Mouse (Mus musculus) stomach, postnatal 0 days (tissue): Measurements from ENCODE around the gene Kcnma1. TPM values are rescaled to one million over a fixed set of nuclear protein-coding genes. Genes with fewer than 3 reads are reported as not detected.
A peak's percentile ranks its signal among the peaks of the same experiment; 100 is the strongest.

ENCODE experiments used
- ATAC-seq: fragments of 200-750 bp; cut with Nextera tagmentation; 2 replicates; pipeline ENCODE4 v1.8.0; 2017; ENCODE audit not compliant: low FRiP score, low TSS enrichment
- DNase-seq: peaks from one replicate; pipeline ENCODE4 v3.0.0-alpha.2; 2016; ENCODE audit warnings: low spot score
- H3K27ac ChIP-seq: fragments of 300-500 bp; sonication (generic); replicated peaks from 2 replicates; pipeline ENCODE4 v1.5.1; 2014; ENCODE audit warnings: mild to moderate bottlenecking, control low read depth
- H3K27me3 ChIP-seq: fragments of 300-500 bp; sonication (generic); 2 replicates; pipeline ENCODE4 v1.6.1; 2014; ENCODE audit warnings: low read length; ENCODE audit not compliant: control insufficient read depth, insufficient read depth
- H3K36me3 ChIP-seq: fragments of 300-500 bp; sonication (generic); 2 replicates; pipeline ENCODE4 v1.6.1; 2014; ENCODE audit warnings: low read length, mixed read lengths; ENCODE audit not compliant: control insufficient read depth, insufficient read depth
- H3K4me1 ChIP-seq: fragments of 300-500 bp; sonication (generic); replicated peaks from 2 replicates; pipeline ENCODE4 v1.6.1; 2014; ENCODE audit warnings: antibody characterized with exemption; ENCODE audit not compliant: control insufficient read depth, insufficient read depth
- H3K4me2 ChIP-seq: fragments of 300-500 bp; sonication (generic); replicated peaks from 2 replicates; pipeline ENCODE4 v1.6.1; 2014; ENCODE audit warnings: low read depth, mild to moderate bottlenecking, control low read depth, moderate library complexity
- H3K4me3 ChIP-seq: fragments of 300-500 bp; sonication (generic); 2 replicates; pipeline ENCODE4 v1.5.1; 2014; ENCODE audit warnings: low read depth, low read length, control low read depth
- H3K9ac ChIP-seq: fragments of 300-500 bp; sonication (generic); 2 replicates; pipeline ENCODE4 v1.6.1; 2014; ENCODE audit warnings: mild to moderate bottlenecking, low read length, control low read depth, mixed read lengths
- H3K9me3 ChIP-seq: fragments of 300-500 bp; sonication (generic); 2 replicates; pipeline ENCODE4 v1.6.1; 2016; ENCODE audit warnings: low read length; ENCODE audit not compliant: control insufficient read depth
- CTCF ChIP-seq: IDR thresholded peaks from 2 replicates; pipeline ENCODE4 v1.5.1; 2016; ENCODE audit warnings: antibody characterized with exemption, low read depth, mild to moderate bottlenecking, moderate library complexity
- EP300 ChIP-seq: optimal IDR thresholded peaks from 2 replicates; pipeline ENCODE3; 2016; ENCODE audit warnings: antibody characterized with exemption
- WGBS: fragments of 180-500 bp; shearing (Covaris S2); extraction: QIAGEN DNeasy Blood & Tissue Kit; methylation state at CpG from one replicate; pipeline ENCODE4 v1.1.7; 2014; 5-methylcytosine and 5-hydroxymethylcytosine counted together
- polyA plus RNA-seq: library from polyadenylated mRNA; unstranded; fragments of >200 nt; fragmentation: Nextera tagmentation; extraction: Ambion mirVana; gene quantifications from 2 replicates; pipeline ENCODE4 v1.2.1, GENCODE M21; 2015

Gene Kcnma1
- polyA plus RNA-seq, 1 experiment from 2014 or later = 13.3 TPM

DNA sequence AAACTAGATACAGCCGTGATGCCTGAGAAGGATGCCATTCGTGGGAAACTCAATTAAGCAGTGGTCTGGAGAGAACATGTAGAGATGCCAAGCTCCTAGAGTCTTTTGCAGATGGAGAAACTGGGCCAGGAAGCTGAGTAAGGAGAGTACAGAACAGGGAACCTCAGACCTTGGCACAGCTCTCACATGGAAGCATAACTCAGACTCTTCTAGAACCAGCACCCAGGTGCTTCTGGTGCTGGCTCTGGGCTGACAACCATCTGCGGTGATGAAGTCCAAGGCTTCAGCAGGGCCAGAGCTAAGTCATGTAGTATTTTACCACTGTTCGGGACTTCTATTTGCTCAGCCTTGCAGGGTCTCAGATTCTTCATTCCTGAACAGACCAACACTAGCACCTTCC lies 129.2 kb downstream of the Kcnma1 start:
- TF ChIP-seq EP300 = no peak
- TF ChIP-seq CTCF = no peak
- H3K9me3 ChIP-seq = no peaks in the 10 kb centered on the region
- ATAC-seq = no peak; the same call in 1 of the 2 replicates
- H3K27ac ChIP-seq = no peak overlapping the region
- H3K4me3 ChIP-seq = no peak overlapping the region
- no peaks in the 10 kb centered on the region for H3K27me3 ChIP-seq
- no peak for DNase-seq
- H3K36me3 ChIP-seq = no peaks in the 10 kb centered on the region
- no peak overlapping the region for H3K9ac ChIP-seq
- WGBS = 76% methylated on average over 4 of the region's 4 CpGs
- H3K4me2 ChIP-seq = no peak overlapping the region
- H3K4me1 ChIP-seq = no peaks in the 10 kb centered on the region

DNA sequence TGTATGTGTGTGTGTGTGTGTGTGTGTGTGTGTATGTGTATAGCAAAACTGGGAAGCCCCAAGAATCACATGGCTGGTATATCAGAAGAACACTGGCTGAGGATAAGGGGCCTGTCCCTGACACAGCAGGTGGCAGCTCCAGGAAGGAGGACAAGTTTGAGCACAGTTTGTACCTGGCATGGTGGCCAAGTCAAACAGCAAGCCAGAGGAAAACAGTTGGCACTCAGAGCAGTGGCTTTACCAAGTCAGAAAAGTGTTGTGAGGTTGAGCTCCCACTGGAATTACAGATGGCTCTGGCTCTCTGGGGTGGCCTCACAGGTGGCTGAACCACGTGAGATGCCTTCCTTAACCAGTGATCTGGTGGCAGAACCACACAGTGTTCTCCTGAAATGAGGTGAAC lies 132.3 kb downstream of the Kcnma1 start:
- TF ChIP-seq EP300 (no peak), CTCF (no peak)

DNA sequence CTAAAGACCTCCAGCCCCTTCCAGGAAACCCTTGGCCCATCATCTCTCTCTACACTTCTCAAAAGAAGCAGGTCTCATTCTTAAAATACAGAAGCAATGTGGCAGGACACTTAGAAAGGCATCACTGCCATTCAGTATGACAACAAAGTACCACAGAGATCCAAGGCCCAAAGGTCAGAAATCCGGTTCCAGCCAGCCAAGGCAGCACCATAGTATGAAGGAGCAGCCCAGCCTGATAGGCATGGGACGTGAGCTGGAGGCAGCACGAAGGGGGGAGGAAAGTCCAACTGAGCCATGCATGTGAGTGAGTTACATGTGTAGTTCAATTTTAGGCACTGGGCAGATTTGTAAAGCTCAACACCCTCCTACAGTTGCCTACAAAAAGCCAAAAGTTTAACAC lies 135.0 kb downstream of the Kcnma1 start:
- ATAC-seq = no peak

More for the DNA sequence above, 132.3 kb downstream of the Kcnma1 start:
- ATAC-seq = no peak
- no peak overlapping the region for H3K4me2 ChIP-seq
- no peaks in the 10 kb centered on the region for H3K4me1 ChIP-seq
- no peak for DNase-seq
- H3K27ac ChIP-seq = no peak overlapping the region
- H3K36me3 ChIP-seq = no peaks in the 10 kb centered on the region
- no peak overlapping the region for H3K4me3 ChIP-seq
- H3K9me3 ChIP-seq = no peaks in the 10 kb centered on the region
- H3K9ac ChIP-seq = no peak overlapping the region
- no peaks in the 10 kb centered on the region for H3K27me3 ChIP-seq
- WGBS = 77% methylated on average over 1 of the region's 1 CpGs

GRCm38 (mm10) chr14:23877561-23877960 lies 136.7 kb downstream of the Kcnma1 start:
- Histone ChIP-seq H3K27ac (no peak overlapping the region), H3K36me3 (no peaks in the 10 kb centered on the region), H3K9ac (no peak overlapping the region), H3K9me3 (no peaks in the 10 kb centered on the region), H3K4me2 (no peak overlapping the region), H3K27me3 (no peaks in the 10 kb centered on the region), H3K4me1 (no peaks in the 10 kb centered on the region), H3K4me3 (no peak overlapping the region)
- ATAC-seq (no peak), DNase-seq (no peak)
- TF ChIP-seq EP300 = no peak
- TF ChIP-seq CTCF = no peak
- 85% methylated on average over 5 of the region's 5 CpGs for WGBS

More for the DNA sequence above, 135.0 kb downstream of the Kcnma1 start:
- no peaks in the 10 kb centered on the region for H3K9me3 ChIP-seq
- H3K27me3 ChIP-seq = no peaks in the 10 kb centered on the region
- H3K36me3 ChIP-seq = no peaks in the 10 kb centered on the region
- H3K9ac ChIP-seq = no peak overlapping the region
- H3K27ac ChIP-seq = no peak overlapping the region
- DNase-seq = no peak
- 74% methylated on average over 3 of the region's 3 CpGs for WGBS
- no peak overlapping the region for H3K4me3 ChIP-seq
- H3K4me2 ChIP-seq = no peak overlapping the region
- no peaks in the 10 kb centered on the region for H3K4me1 ChIP-seq
- TF ChIP-seq EP300 (no peak), CTCF (no peak)

- H3K9ac ChIP-seq = no peak overlapping the region
- H3K27ac ChIP-seq = no peak overlapping the region
- no peaks in the 10 kb centered on the region for H3K27me3 ChIP-seq
- no peak overlapping the region for H3K4me2 ChIP-seq
- no peak for ATAC-seq
- H3K36me3 ChIP-seq = no peaks in the 10 kb centered on the region
- no peak for DNase-seq
- TF ChIP-seq CTCF = peak; percentile 39
- TF ChIP-seq EP300 = no peak
- no peaks in the 10 kb centered on the region for H3K4me1 ChIP-seq
- H3K4me3 ChIP-seq = no peak overlapping the region
- no peaks in the 10 kb centered on the region for H3K9me3 ChIP-seq
- WGBS = 88% methylated on average over 2 of the region's 2 CpGs
Measured at GRCm38 (mm10) chr14:23874545-23874944, 139.7 kb downstream of the Kcnma1 start.

DNA sequence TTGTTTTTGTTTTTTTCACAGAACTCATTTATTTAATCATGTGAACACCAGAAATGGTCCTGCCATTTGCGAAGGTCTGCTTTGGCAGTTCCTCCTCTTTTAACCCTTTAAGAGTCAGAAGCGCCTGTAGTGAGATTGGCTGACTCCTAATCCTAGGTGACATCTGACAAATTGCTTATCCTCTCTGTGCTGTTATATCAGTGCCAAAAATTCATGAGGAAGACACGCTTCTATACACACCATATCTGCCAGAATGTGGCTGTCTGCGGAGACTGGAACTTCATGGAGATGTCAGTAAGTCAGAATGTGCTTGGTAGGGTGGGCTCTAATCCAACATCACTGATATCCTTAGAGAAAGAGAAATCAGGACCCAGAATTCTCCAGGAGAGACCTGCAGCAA lies 157.3 kb downstream of the Kcnma1 start:
- ATAC-seq (no peak), DNase-seq (no peak)
- no peaks in the 10 kb centered on the region for H3K27me3 ChIP-seq
- no peak overlapping the region for H3K27ac ChIP-seq
- H3K4me1 ChIP-seq = no peaks in the 10 kb centered on the region
- no peaks in the 10 kb centered on the region for H3K36me3 ChIP-seq
- H3K4me2 ChIP-seq = no peak overlapping the region
- no peaks in the 10 kb centered on the region for H3K9me3 ChIP-seq
- H3K9ac ChIP-seq = no peak overlapping the region
- 74% methylated on average over 4 of the region's 4 CpGs for WGBS
- no peak overlapping the region for H3K4me3 ChIP-seq
- TF ChIP-seq CTCF (no peak), EP300 (no peak)
